Mouse (Mus musculus): Measurements from ENCODE around the gene Pglyrp1.
"Not testable (repeated sequence)": the region's sequence is repeated elsewhere in the genome, so short reads cannot be mapped to it uniquely, and the experiment has no call there.

Pglyrp1 gene

DNA sequence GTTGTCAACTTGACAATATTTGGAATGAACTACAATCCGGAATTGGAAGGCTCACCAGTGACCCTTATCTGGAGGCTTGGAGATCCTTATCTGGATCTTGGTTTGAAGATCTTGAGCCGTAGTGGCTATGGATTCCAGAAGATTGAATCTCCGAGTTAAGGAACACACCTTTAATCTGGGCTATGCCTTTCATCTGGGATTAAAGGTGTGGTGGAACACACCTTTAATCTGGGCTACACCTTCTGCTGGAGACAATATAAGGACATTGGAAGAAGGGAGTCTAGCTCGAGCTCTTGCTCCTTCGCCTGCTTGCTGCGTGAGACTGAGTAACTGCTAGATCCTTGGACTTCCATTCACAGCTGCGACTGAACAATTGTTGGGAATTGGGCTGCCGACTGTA lies at the start of gene Pglyrp1:
Pglyrp1 (plus strand) TSS at position 301 of the 400 bp plus-strand sequence.
- DNase-seq, result not testable (repeated sequence)

- no peak for DNase-seq
These were observed 49.6 kb upstream of the Pglyrp1 start, which contains the start of gene Psg17 for GRCm38 (mm10) chr7:18821507-18821906. Gene Psg17 (minus strand): TSS chr7:18821607.

DNA sequence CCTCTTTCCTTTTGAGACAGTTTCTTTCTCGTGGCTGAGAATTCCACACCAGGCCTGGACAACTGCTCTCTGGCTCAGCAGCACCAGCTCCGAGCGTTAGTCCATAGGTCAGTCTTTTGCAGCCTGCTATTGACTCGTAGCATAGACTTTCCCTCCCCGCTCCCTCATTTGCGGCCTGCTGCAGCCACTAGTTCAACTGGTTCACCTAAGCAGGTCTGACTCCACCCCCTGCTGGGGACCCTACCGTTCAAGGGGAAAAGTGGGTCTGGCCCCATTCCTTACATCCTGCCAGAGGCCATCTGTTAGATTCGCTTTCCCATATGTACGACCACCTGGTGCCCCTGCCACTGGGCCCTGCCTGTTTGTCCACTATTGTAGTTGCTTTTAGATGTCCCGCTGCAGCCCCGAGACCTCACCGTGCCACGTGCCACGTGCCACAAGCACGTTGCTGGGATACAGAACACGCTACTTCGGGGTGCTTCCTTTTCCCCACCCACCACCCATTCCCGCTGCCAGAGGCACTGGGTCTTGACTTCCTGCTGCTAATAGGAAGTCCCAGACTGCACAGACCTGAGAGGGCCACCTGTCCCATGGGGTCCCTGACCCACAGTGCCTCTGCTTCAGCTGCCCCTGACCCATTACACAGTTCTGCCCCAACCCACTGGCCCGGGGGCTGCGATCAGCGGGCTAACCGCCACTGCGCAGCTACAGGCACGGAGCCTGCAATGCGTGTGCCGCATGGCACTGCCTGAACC lies 43.2 kb upstream of the Pglyrp1 start:
- DNase-seq, result no peak

GRCm38 (mm10) chr7:18828592-18828991 lies 42.5 kb upstream of the Pglyrp1 start:
- no peak for DNase-seq

GRCm38 (mm10) chr7:18829545-18829944 lies 41.6 kb upstream of the Pglyrp1 start:
- no peak for DNase-seq

- no peak for DNase-seq
These were observed 38.8 kb upstream of the Pglyrp1 start for GRCm38 (mm10) chr7:18832298-18832697.

DNA sequence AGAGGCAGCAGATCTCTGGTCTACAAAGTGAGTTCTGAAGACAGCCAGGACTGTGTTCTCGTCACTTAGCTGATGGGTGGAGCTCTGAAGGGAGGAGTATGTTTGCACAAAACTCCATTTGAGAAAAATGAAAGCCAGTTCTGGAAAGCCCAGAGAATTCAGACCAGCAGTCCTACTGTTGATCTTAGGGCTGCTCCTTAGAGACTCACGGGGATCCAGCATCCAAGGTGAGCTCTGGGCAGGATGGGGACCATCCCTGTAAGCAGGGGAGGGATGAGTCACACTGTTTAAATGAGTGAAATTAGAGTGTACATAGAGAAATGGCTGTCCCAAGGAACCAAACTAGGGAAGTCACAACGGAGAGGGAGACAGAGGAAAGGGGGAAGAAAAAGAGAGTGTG lies 31.3 kb upstream of the Pglyrp1 start, which contains the start of gene Mill2:
Mill2 (plus strand) TSS at position 102 of the 400 bp plus-strand sequence.
- no peak for DNase-seq

GRCm38 (mm10) chr7:18840386-18841173 lies 30.6 kb upstream of the Pglyrp1 start:
- no peak for DNase-seq

DNA sequence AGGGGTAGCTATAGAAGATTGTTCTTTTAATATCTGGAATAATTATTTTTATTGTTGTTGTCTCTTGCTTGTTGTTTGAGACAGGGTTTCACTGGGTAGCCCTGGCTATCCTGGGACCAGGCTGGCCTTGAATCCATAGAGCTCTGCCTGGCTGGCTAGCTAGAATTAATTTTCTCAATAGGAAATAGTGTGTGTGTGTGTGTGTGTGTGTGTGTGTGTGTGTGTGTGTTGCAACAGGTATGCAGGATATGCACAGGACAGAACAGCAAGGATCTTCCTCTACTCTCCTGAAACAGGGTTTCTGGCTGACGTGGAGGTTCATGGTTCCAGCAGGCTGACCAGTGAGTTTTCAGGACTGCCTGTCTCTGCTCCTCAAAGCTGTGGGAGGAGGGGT lies 30.0 kb upstream of the Pglyrp1 start:
- DNase-seq, result no peak

DNA sequence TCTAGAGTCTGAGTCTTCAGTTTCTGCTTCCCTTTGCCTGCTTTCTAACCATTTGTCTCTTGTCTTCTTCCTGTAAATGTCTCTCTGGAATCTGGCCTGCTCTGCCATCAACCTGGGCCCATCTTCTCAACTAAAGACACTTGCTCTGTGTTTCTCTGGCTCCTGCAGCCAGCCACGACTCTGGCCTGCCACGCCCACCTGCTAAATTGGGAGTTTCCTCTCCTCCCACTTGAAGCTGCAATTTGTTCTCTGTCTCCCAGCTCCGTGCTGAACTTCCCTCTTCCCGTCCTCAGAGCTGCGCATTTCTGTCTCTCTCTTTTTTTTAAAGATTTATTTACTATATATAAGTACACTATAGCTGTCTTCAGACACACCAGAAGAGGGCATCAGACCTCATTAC lies 26.3 kb upstream of the Pglyrp1 start:
- DNase-seq, result no peak

DNA sequence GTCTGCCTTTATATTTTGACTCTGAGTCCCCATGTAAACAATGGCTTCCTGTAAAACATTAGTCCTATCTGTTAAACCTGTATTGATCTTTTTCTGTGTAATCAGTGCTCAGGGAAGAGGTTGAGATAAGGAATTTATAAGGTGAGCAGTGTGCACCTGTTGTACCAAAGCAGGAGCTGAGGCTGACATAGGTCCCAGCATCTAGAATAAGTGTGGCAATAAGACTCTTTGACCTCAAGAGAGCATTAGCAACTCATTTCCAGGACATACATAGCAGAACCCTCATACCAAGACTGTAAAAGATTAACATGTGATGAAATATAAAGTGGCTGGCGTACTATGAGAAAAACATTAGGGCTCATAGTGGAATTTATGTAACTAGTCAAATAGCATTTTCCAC lies 22.7 kb upstream of the Pglyrp1 start:
- DNase-seq, result no peak

DNA sequence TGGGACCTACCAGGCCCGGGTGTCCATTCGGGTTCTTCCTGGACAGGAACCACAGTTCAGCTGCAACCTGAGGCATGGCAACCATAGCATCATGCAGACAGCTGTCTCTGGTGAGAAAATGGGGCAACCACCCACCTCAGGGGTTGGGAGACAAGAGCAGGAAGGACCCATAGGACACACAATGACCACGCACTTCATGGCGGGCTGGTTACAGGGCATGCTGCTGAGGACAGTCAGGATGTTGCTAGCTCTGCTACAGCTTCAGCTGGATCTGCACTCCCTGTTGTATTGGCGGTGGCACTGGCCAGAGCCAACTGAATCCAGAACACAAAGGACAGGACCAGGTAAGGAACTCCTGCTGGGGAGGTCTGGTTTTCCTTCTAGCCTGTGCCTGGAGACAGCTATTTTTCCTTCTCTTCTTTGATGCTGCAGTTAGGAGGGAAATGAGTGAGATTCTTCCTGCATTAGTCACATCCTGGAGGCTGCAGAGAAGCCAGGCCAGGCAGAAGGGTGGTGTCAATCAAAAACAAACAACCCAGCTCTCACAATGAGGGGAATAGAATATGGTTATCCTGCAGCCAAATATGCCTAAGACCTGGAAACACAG lies 12.7 kb upstream of the Pglyrp1 start:
- DNase-seq, result no peak

- no peak for DNase-seq
These were observed 8.3 kb upstream of the Pglyrp1 start for GRCm38 (mm10) chr7:18862801-18863200.

GRCm38 (mm10) chr7:18868491-18868890 lies 2.6 kb upstream of the Pglyrp1 start:
- DNase-seq, result no peak

- no peak for DNase-seq
These were observed 1.1 kb downstream of the Pglyrp1 start for GRCm38 (mm10) chr7:18872014-18872802.

GRCm38 (mm10) chr7:18872816-18873215 lies 1.7 kb downstream of the Pglyrp1 start:
- no peak for DNase-seq

DNA sequence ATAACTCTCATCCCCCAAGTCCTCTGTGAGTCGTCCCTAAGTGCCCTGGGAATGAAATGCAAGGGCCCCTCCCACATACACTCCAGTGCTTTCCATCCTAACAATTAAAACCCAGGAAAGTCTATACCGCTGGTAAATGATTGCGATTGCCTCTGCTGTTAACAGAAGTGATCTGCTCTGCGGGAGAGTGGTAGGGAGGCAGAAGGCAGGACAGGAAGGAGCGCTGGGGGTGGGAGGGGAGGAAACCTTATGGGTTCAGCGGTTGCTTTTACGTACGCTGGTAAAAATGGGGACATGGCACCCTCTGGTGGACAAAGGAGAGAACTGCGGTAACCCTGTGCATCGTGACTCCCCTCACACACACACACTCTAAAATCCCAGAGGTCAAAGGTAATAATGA lies 2.1 kb downstream of the Pglyrp1 start:
- peak; percentile 49 to 67 for DNase-seq

- DNase-seq, result no peak
These were observed 4.2 kb downstream of the Pglyrp1 start for GRCm38 (mm10) chr7:18875372-18875771.

DNA sequence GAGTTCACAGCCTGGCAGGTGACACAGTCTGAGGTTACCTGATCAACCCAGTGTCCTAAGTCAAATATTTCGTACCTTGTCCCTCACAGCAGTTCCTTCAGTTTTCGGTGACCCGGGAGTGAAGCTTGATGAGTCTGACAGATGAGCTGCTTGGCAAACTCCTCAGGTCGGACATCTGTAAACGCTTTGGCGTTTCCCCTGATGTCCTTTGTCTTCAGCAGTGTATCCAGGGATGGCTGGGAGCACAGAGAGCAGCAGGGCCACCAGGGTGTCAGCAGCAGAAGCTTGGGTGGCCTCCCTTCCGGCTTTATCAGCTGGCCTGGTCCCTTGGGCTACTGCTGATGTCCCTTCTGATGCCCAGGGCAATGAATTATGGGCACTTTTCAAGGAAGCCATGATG lies 7.6 kb downstream of the Pglyrp1 start:
- no peak for DNase-seq

DNA sequence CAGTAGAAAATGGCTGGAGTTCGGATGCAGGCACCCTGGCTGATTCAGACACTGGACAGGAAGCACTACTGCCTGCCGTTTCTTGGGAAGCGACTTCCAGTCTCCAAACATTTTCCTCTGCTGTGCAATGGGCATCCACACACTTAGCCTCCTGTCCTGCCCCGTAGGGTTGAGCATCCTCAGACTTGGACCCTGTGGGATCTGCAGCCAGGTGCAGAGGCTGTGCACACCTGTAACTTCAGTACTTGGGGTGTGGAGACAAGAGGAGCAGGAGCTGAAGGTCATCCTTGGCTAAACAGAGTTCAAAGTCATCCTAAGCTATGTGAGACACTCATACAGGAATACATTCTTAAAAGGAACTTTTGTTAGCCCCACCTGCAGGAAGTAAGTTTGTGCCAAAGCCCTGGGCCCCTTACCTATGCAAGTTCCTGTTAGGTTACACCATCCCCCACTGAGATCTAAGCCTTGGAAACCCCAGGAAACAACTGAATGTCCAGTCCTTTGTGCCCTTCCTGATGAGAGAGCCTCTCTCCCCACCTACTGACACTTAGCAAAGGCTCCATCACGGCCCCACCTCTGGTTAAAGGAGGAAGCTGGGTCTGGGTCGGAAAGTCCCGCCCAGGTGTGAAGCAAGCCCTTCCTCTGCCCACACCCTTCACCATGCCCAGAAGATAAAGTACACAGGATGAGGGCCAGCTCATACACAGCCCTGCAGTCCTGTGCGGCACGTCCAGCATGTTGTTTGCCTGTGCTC lies 13.0 kb downstream of the Pglyrp1 start:
- DNase-seq, result peak; percentile 38 to 47

DNA sequence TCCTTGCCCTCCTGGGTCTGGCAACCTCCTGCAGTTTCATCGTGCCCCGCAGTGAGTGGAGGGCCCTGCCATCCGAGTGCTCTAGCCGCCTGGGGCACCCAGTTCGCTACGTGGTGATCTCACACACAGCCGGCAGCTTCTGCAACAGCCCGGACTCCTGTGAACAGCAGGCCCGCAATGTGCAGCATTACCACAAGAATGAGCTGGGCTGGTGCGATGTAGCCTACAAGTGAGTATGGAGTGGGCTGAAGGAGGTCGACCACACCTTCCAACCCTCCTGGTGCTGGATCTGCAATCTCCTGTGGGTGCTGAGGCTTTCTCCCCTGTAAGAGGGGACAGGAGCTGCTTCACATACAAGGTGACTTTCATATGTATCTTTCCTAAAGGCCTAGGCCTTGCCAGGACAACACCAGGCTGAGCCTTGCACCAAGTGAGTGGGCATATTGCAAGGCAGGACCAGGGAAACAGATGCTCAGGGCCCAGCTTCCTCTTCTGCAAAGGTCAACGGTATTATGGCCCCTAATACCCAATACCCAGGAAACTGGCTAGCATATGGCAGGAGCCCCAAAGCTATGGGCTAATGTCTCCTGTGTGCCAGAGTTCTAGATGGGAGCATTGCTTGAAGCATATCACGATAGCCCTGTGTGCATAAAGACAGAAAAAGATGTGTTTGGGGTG lies 13.8 kb downstream of the Pglyrp1 start:
- DNase-seq, result no peak

Measured in spleen, adult 18-20 months (tissue).